Mouse (Mus musculus): ENCODE measurements around the gene Bbx.

Gene Bbx

GRCm38 (mm10) chr16:50399775-50400174 lies 32.4 kb downstream of the Bbx start:
- no peak for DNase-seq (ENCODE audit: extremely low spot score)

- DNase-seq (ENCODE audit: extremely low spot score): no peak
These were observed 33.6 kb downstream of the Bbx start for GRCm38 (mm10) chr16:50398564-50398963.

- no peak for DNase-seq (ENCODE audit: extremely low spot score)
These were observed 36.1 kb downstream of the Bbx start for GRCm38 (mm10) chr16:50395928-50396612.

GRCm38 (mm10) chr16:50388499-50388898 lies 43.7 kb downstream of the Bbx start:
- no peak for DNase-seq (ENCODE audit: extremely low spot score)

- DNase-seq (ENCODE audit: extremely low spot score): no peak
These were observed 48.6 kb downstream of the Bbx start for GRCm38 (mm10) chr16:50383541-50383940.

GRCm38 (mm10) chr16:50381351-50381746 lies 50.8 kb downstream of the Bbx start:
- no peak for DNase-seq (ENCODE audit: extremely low spot score)

- peak; percentile 63 for DNase-seq (ENCODE audit: extremely low spot score)
These were observed 51.4 kb downstream of the Bbx start for GRCm38 (mm10) chr16:50380682-50381350.

GRCm38 (mm10) chr16:50380232-50380631 lies 52.0 kb downstream of the Bbx start:
- peak; percentile 42 for DNase-seq (ENCODE audit: extremely low spot score)

GRCm38 (mm10) chr16:50374611-50375010 lies 57.6 kb downstream of the Bbx start:
- DNase-seq (ENCODE audit: extremely low spot score): peak; percentile 9

GRCm38 (mm10) chr16:50373685-50374084 lies 58.5 kb downstream of the Bbx start:
- DNase-seq (ENCODE audit: extremely low spot score): no peak

GRCm38 (mm10) chr16:50372543-50372942 lies 59.6 kb downstream of the Bbx start:
- DNase-seq (ENCODE audit: extremely low spot score): no peak

GRCm38 (mm10) chr16:50371460-50371859 lies 60.7 kb downstream of the Bbx start:
- DNase-seq (ENCODE audit: extremely low spot score): peak; percentile 19

GRCm38 (mm10) chr16:50370423-50370822 lies 61.8 kb downstream of the Bbx start:
- DNase-seq (ENCODE audit: extremely low spot score): no peak

GRCm38 (mm10) chr16:50366556-50366955 lies 65.6 kb downstream of the Bbx start:
- DNase-seq (ENCODE audit: extremely low spot score): no peak

- peak; percentile 70 for DNase-seq (ENCODE audit: extremely low spot score)
These were observed 67.8 kb downstream of the Bbx start for GRCm38 (mm10) chr16:50364189-50365059.

GRCm38 (mm10) chr16:50363443-50364188 lies 68.6 kb downstream of the Bbx start:
- DNase-seq (ENCODE audit: extremely low spot score): no peak

GRCm38 (mm10) chr16:50360631-50361030 lies 71.6 kb downstream of the Bbx start:
- no peak for DNase-seq (ENCODE audit: extremely low spot score)

GRCm38 (mm10) chr16:50329684-50330083 lies 102.5 kb downstream of the Bbx start:
- no peak for DNase-seq (ENCODE audit: extremely low spot score)

GRCm38 (mm10) chr16:50324746-50325145 lies 107.4 kb downstream of the Bbx start:
- DNase-seq (ENCODE audit: extremely low spot score): no peak

GRCm38 (mm10) chr16:50324292-50324691 lies 107.9 kb downstream of the Bbx start:
- DNase-seq (ENCODE audit: extremely low spot score): no peak

GRCm38 (mm10) chr16:50321368-50321767 lies 110.8 kb downstream of the Bbx start:
- DNase-seq (ENCODE audit: extremely low spot score): no peak

GRCm38 (mm10) chr16:50318255-50318654 lies 113.9 kb downstream of the Bbx start:
- DNase-seq (ENCODE audit: extremely low spot score): no peak
